Mouse (Mus musculus): Measurements from ENCODE around the gene Cdk4.

The Cdk4 gene

DNA sequence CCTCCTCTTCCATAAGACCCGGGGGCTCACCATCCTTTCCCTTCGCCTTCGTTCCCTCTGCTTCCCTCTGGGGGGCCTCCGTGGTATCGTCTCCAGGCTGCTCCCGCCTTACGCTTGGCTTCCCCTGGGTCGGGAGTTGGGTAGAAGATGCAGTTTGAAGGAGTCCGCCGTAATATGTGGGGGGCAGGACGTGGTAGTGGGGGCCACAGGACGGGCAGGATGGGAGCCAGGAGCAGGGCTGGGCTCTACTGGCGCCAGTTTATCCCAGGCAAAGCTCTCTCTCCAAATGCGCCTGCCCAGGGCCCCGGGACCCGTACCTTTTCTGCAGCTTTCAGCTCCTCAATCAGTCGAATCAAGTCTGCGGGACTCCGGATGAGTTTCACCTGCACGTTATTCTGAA lies 35.2 kb downstream of the Cdk4 start:
- DNase-seq (ENCODE audit: extremely low read depth, low read depth, low spot score) = no peak

- no peak for DNase-seq (ENCODE audit: extremely low read depth, low read depth, low spot score)
These were observed 35.9 kb downstream of the Cdk4 start for GRCm38 (mm10) chr10:127099191-127099590.

GRCm38 (mm10) chr10:127099868-127100267 lies 36.5 kb downstream of the Cdk4 start:
- DNase-seq (ENCODE audit: extremely low read depth, low read depth, low spot score) = no peak

DNA sequence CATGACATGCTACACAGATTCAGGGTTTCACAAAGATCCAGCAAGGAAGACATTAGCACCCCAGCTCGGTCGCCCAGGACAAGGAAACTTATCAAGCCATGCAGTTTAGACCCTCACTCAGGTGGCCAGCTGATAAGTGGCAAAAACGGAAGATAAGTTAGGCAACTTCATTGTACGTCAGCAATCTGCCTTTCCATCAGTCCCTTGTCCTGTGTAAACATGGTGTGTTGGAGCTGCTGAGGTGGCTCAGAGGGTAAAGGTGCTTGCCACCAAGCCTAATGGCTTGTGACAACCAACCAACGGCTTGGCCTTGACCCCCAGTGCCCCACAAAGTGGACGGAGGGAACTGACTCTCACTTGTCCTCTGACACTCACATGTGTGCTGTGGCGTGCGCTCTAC lies 37.1 kb downstream of the Cdk4 start:
- no peak for DNase-seq (ENCODE audit: extremely low read depth, low read depth, low spot score)

GRCm38 (mm10) chr10:127101151-127101550 lies 37.8 kb downstream of the Cdk4 start:
- DNase-seq (ENCODE audit: extremely low read depth, low read depth, low spot score) = no peak

DNA sequence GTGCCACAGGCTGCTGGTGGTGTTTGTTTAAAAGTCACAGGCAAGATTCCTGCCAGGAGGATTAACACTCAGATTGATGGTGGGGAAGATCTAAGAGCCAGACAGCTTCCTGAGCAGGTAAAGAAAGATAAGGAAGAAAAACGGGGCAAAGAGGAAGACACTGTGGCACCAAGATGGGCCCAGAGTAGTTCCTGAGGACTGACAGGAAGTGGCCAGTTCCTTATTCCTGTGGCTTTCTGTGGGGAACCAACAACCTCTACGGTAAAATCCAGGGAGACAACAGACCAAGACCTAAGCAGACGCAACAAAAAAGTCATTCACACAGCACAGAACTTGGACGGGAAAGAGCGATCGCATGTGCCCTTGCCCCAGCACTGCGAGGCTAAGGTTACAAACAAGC lies 40.3 kb downstream of the Cdk4 start:
- no peak for DNase-seq (ENCODE audit: extremely low read depth, low read depth, low spot score)

DNA sequence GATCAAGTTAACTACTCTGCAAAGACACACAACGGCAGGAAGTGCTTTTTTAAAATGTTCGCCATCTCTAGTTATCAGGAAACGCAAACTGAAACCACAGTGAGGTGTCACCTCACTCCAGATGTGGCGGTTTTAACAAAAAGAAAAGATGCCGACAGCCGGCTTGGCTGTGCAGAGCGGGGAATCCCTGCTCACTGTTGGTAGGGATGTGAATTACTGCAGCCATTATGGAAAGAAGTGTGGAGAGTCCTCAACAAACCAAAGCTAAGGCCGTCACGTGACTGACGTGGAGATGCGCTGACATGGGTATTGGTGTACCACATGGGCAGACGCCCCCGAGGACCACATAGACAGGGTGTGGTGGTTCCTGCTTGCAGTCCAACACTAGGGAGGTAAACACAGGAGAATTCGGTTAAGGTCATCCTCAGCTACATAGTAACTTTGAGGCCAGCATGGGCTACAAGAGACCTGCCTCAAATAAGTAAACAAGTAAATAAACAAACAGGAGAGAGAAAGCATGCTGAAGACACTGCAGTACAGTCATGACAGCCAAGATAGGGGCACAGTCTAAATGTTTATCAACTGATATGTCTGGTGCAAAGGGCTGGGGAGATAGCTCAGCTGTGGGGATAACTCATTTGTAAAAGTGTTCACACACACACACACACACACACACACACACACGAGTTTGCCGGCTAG lies 44.4 kb downstream of the Cdk4 start:
- no peak for DNase-seq (ENCODE audit: extremely low read depth, low read depth, low spot score)

- DNase-seq (ENCODE audit: extremely low read depth, low read depth, low spot score) = no peak
These were observed 44.9 kb downstream of the Cdk4 start for GRCm38 (mm10) chr10:127108262-127108583.

GRCm38 (mm10) chr10:127111001-127111887 lies 47.9 kb downstream of the Cdk4 start:
- no peak for DNase-seq (ENCODE audit: extremely low read depth, low read depth, low spot score)

- DNase-seq (ENCODE audit: extremely low read depth, low read depth, low spot score) = no peak
These were observed 51.1 kb downstream of the Cdk4 start for GRCm38 (mm10) chr10:127114408-127114807.

- DNase-seq (ENCODE audit: extremely low read depth, low read depth, low spot score) = no peak
These were observed 51.7 kb downstream of the Cdk4 start for GRCm38 (mm10) chr10:127115068-127115467.

Measured in fat pad, adult 2 months (tissue).